Mouse (Mus musculus) hindbrain, embryonic 13.5 days (tissue): Measurements from ENCODE around the gene Wars2. TPM values are rescaled to one million over a fixed set of nuclear protein-coding genes. Genes with fewer than 3 reads are reported as not detected.
A peak's percentile ranks its signal among the peaks of the same experiment; 100 is the strongest.

ENCODE experiments used
- ATAC-seq: fragments of 200-750 bp; cut with Nextera tagmentation; 2 replicates; pipeline ENCODE4 v1.8.0; 2017; ENCODE audit warnings: moderate TSS enrichment; ENCODE audit not compliant: low FRiP score
- H3K27ac ChIP-seq: fragments of 300-500 bp; sonication (generic); 2 replicates; pipeline ENCODE4 v1.5.1; 2015; ENCODE audit warnings: inconsistent platforms, mild to moderate bottlenecking, moderate library complexity
- H3K27me3 ChIP-seq: fragments of 300-500 bp; sonication (generic); 2 replicates; pipeline ENCODE4 v1.6.1; 2015; ENCODE audit warnings: mild to moderate bottlenecking, inconsistent platforms
- H3K36me3 ChIP-seq: fragments of 300-500 bp; sonication (generic); 2 replicates; pipeline ENCODE4 v1.6.1; 2015; ENCODE audit warnings: mild to moderate bottlenecking, inconsistent platforms
- H3K4me1 ChIP-seq: fragments of 300-500 bp; sonication (generic); replicated peaks from 2 replicates; pipeline ENCODE4 v1.6.1; 2015; ENCODE audit warnings: inconsistent platforms
- H3K4me2 ChIP-seq: fragments of 300-500 bp; sonication (generic); 2 replicates; pipeline ENCODE4 v1.6.1; 2015; ENCODE audit warnings: inconsistent platforms, mild to moderate bottlenecking, moderate library complexity
- H3K4me3 ChIP-seq: fragments of 300-500 bp; sonication (generic); 2 replicates; pipeline ENCODE4 v1.5.1; 2015; ENCODE audit warnings: mild to moderate bottlenecking, inconsistent platforms
- H3K9ac ChIP-seq: fragments of 300-500 bp; sonication (generic); 2 replicates; pipeline ENCODE4 v1.6.1; 2015; ENCODE audit warnings: mild to moderate bottlenecking, inconsistent platforms
- H3K9me3 ChIP-seq: fragments of 300-500 bp; sonication (generic); 2 replicates; pipeline ENCODE4 v1.6.1; 2016; ENCODE audit warnings: inconsistent platforms
- WGBS: fragments of 180-500 bp; shearing (Covaris S2); methylation state at CpG from one replicate; pipeline ENCODE4 v1.1.7; 2015; 5-methylcytosine and 5-hydroxymethylcytosine counted together
- microRNA-seq: library from miRNA; unstranded; fragments of <30 nt; microRNA quantifications from one replicate; pipeline ENCODE4, GENCODE M21; 2016
- polyA plus RNA-seq: library from polyadenylated mRNA; unstranded; fragments of >200 nt; fragmentation: Nextera tagmentation; extraction: Ambion mirVana; gene quantifications from 2 replicates; pipeline ENCODE4 v1.2.1, GENCODE M21; 2015

Wars2 gene
- polyA plus RNA-seq, 1 experiment from 2014 or later, result 5.1 TPM

GRCm38 (mm10) chr3:99261986-99262385 lies 121.1 kb downstream of the Wars2 start:
- H3K4me1 ChIP-seq, result no peaks in the 10 kb centered on the region
- H3K9ac ChIP-seq, result no peak overlapping the region
- H3K36me3 ChIP-seq, result no peaks in the 10 kb centered on the region
- H3K4me3 ChIP-seq, result no peak overlapping the region
- ATAC-seq, result no peak
- H3K27ac ChIP-seq, result no peak overlapping the region
- no peak overlapping the region for H3K4me2 ChIP-seq
- H3K27me3 ChIP-seq, result peaks cover 96% of the 10 kb centered on the region
- H3K9me3 ChIP-seq, result no peaks in the 10 kb centered on the region
- 3% methylated on average over 2 of the region's 2 CpGs for WGBS

GRCm38 (mm10) chr3:99263471-99263903 lies 122.6 kb downstream of the Wars2 start:
- WGBS, result 13% methylated on average over 9 of the region's 9 CpGs
- H3K4me1 ChIP-seq, result no peaks in the 10 kb centered on the region
- no peak for ATAC-seq
- H3K9me3 ChIP-seq, result no peaks in the 10 kb centered on the region
- H3K9ac ChIP-seq, result no peak overlapping the region
- H3K27ac ChIP-seq, result no peak overlapping the region
- H3K4me2 ChIP-seq, result no peak overlapping the region
- H3K27me3 ChIP-seq, result peaks cover 91% of the 10 kb centered on the region
- H3K36me3 ChIP-seq, result no peaks in the 10 kb centered on the region
- no peak overlapping the region for H3K4me3 ChIP-seq

- no peak overlapping the region for H3K4me2 ChIP-seq
- H3K4me3 ChIP-seq, result no peak overlapping the region
- 0 out of 2 replicates have a peak, but pooled peaks have one; percentile 46 for ATAC-seq
- no peaks in the 10 kb centered on the region for H3K9me3 ChIP-seq
- H3K27ac ChIP-seq, result no peak overlapping the region
- H3K9ac ChIP-seq, result no peak overlapping the region
- no peaks in the 10 kb centered on the region for H3K4me1 ChIP-seq
- no peaks in the 10 kb centered on the region for H3K36me3 ChIP-seq
- peaks cover 85% of the 10 kb centered on the region for H3K27me3 ChIP-seq
- 31% methylated on average over 7 of the region's 7 CpGs for WGBS
Measured at GRCm38 (mm10) chr3:99264695-99265094, 123.8 kb downstream of the Wars2 start.

DNA sequence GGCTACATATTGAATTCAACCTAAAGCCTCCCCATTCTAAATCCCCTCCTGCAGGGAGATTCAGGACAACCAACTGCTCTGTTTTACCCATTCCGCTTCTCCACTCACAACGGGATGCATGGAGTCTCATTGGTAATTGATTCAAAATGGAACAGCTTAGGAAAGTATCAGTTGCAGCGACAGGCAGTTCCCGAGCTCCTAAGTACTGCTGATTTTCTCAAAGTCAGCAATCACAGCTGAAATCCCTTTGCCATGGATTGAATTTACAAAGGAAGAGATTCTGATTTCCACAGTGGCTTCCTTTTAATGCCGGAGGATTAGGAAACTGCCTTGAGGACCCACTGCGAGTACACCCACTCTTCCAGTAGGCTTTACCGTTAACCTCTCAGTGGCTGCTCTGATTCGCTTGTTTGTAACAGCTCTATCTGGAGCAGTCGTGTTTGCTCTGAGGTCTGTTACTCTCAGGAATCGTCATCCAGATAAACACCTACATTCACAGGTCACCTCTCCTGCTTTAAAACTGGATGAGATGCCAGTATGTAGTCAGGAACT lies 126.0 kb downstream of the Wars2 start:
- no peak overlapping the region for H3K4me2 ChIP-seq
- no peaks in the 10 kb centered on the region for H3K9me3 ChIP-seq
- H3K4me3 ChIP-seq, result no peak overlapping the region
- no peak overlapping the region for H3K9ac ChIP-seq
- WGBS, result 55% methylated on average over 10 of the region's 10 CpGs
- no peak for ATAC-seq
- H3K27me3 ChIP-seq, result peaks cover 67% of the 10 kb centered on the region
- H3K36me3 ChIP-seq, result no peaks in the 10 kb centered on the region
- no peaks in the 10 kb centered on the region for H3K4me1 ChIP-seq
- no peak overlapping the region for H3K27ac ChIP-seq

- H3K36me3 ChIP-seq, result no peaks in the 10 kb centered on the region
- H3K4me2 ChIP-seq, result no peak overlapping the region
- no peak overlapping the region for H3K27ac ChIP-seq
- H3K4me1 ChIP-seq, result no peaks in the 10 kb centered on the region
- no peak for ATAC-seq
- H3K9me3 ChIP-seq, result no peaks in the 10 kb centered on the region
- no peak overlapping the region for H3K4me3 ChIP-seq
- 60% methylated on average over 12 of the region's 12 CpGs for WGBS
- no peaks in the 10 kb centered on the region for H3K27me3 ChIP-seq
- no peak overlapping the region for H3K9ac ChIP-seq
Measured at GRCm38 (mm10) chr3:99277973-99278580, 137.2 kb downstream of the Wars2 start.

- 85% methylated on average over 3 of the region's 3 CpGs for WGBS
- no peak overlapping the region for H3K4me3 ChIP-seq
- no peaks in the 10 kb centered on the region for H3K27me3 ChIP-seq
- no peaks in the 10 kb centered on the region for H3K4me1 ChIP-seq
- H3K27ac ChIP-seq, result no peak overlapping the region
- H3K4me2 ChIP-seq, result no peak overlapping the region
- no peak overlapping the region for H3K9ac ChIP-seq
- no peak for ATAC-seq
- H3K9me3 ChIP-seq, result no peaks in the 10 kb centered on the region
- H3K36me3 ChIP-seq, result no peaks in the 10 kb centered on the region
Measured at GRCm38 (mm10) chr3:99279718-99280117, 138.8 kb downstream of the Wars2 start.

- H3K9me3 ChIP-seq, result no peaks in the 10 kb centered on the region
- no peak overlapping the region for H3K9ac ChIP-seq
- H3K4me2 ChIP-seq, result no peak overlapping the region
- H3K27me3 ChIP-seq, result no peaks in the 10 kb centered on the region
- no peak for ATAC-seq
- WGBS, result 74% methylated on average over 4 of the region's 4 CpGs
- no peaks in the 10 kb centered on the region for H3K4me1 ChIP-seq
- no peaks in the 10 kb centered on the region for H3K36me3 ChIP-seq
- H3K27ac ChIP-seq, result no peak overlapping the region
- H3K4me3 ChIP-seq, result no peak overlapping the region
Measured at GRCm38 (mm10) chr3:99281453-99281852, 140.6 kb downstream of the Wars2 start.

DNA sequence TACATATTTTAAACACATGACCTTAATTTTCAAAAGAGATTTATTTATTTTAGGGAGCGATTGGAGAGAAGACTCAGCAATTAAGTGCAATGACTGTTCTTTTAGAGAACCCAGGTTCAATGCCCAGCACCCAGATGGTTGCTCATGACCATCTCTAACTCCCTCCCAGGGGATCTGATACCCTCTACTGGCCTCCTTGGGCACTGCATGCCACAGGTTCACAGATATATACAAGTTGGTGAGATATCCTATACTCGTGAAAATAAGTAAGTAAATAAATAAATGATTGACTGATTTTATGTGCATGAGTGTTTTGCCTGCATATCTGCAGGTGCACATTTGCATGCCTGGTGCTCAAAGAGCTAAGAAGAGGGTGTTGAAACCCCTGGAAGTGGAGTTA lies 147.4 kb downstream of the Wars2 start:
- Histone ChIP-seq H3K9ac (no peak overlapping the region), H3K4me2 (no peak overlapping the region), H3K4me1 (peaks cover 6% of the 10 kb centered on the region; the same call in 1 of the 2 replicates), H3K4me3 (no peak overlapping the region), H3K36me3 (no peaks in the 10 kb centered on the region), H3K27me3 (no peaks in the 10 kb centered on the region), H3K27ac (no peak overlapping the region), H3K9me3 (no peaks in the 10 kb centered on the region)
- 58% methylated on average over 2 of the region's 2 CpGs for WGBS
- ATAC-seq, result no peak

Small RNAs within 50 kb of the gene (microRNA-seq; reads per million reads assigned to microRNA genes)
- not detected for gene Mir6481

Other genes with a start within 250 kb of the Wars2 start
- gene Hao2, start 247.8 kb upstream of the Wars2 start, polyA plus RNA-seq, result 0.25 TPM in 1 of 2 replicates, not detected in the other
- gene Tbx15, start 99.3 kb downstream of the Wars2 start, polyA plus RNA-seq, result 0.57 and 1.1 TPM in 2 replicates